Mouse (Mus musculus) kidney, postnatal 14 days (tissue): ENCODE measurements at regions not wholly inside any gene's neighbourhood (a gene's known extent, or its start where the extent isn't known, plus 50 kb on each side); places are given as distances from the start of the nearest gene placed in this dataset.

ENCODE experiments used
- DNase-seq: peaks from one replicate; pipeline ENCODE4 v3.0.0; 2022; ENCODE audit warnings: mixed read lengths

GRCm38 (mm10) chr1:15155046-15155445 is 938.1 kb downstream of the 4930444P10Rik start:
- DNase-seq: no peak

- no peak for DNase-seq
These were observed 939.2 kb downstream of the 4930444P10Rik start for GRCm38 (mm10) chr1:15153952-15154351.

GRCm38 (mm10) chr1:15143922-15144591 is 949.1 kb downstream of the 4930444P10Rik start:
- no peak for DNase-seq

- DNase-seq: no peak
These were observed 974.7 kb downstream of the 4930444P10Rik start for GRCm38 (mm10) chr1:15118462-15118861.

GRCm38 (mm10) chr1:15111420-15111819 is 981.7 kb downstream of the 4930444P10Rik start:
- DNase-seq: no peak

- DNase-seq: no peak
These were observed 1022.8 kb downstream of the 4930444P10Rik start for GRCm38 (mm10) chr1:15070331-15070730.

- DNase-seq: no peak
These were observed 1059.1 kb downstream of the 4930444P10Rik start for GRCm38 (mm10) chr1:15034047-15034446.

- DNase-seq: no peak
These were observed 1074.7 kb downstream of the 4930444P10Rik start for GRCm38 (mm10) chr1:15018460-15018779.

GRCm38 (mm10) chr1:15017689-15018459 is 1075.3 kb downstream of the 4930444P10Rik start:
- DNase-seq: no peak

DNA sequence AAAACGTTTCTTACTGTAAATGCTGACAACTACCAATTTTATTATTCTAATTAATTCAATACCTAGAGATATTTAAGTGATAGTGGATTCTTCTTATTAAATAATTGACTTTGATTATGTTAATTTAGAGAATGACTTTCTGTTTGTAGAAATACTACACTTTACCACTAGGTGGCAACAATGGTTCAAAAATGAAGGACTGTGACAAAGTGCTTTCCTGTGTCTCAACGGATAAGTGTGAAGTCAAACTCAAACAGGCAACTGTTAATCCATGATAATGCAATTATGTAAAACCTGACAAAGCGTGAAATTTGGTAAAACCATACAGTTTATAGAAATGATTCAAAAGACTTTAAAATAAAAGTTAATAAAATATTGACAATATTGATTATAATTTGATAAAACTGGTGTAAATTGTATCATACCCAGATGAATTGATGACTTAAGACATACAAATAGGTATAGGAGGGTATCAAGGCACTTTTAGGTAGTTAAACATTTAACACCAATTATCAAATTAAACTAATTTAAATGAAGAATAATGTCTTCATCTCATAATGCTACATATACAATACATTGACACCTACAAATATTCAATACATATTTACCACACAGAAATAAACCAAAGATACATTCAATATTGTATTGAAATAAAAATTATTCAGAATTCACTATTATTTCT is 1085.3 kb downstream of the 4930444P10Rik start:
- DNase-seq: peak; percentile 2

DNA sequence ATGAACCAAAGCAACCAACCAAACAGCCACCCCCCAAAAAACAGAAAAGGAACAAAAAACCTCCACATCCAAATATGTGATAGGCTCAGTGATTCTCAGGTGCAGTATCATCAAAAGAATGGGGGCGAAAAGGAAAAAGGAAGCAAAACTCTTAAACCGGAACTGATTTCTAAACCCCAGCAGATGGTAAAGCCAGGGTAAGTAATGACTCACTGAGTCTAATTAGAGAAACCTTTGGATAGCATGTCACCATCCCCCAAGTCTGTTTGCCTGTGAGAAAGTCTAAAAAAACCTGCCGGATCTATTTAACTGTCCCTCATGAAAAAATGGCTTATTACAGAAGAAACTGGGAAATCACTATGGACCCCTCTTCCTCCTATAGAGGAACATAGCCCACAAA is 1097.8 kb downstream of the 4930444P10Rik start:
- DNase-seq: no peak

- DNase-seq: peak; percentile 4
These were observed 1112.9 kb downstream of the 4930444P10Rik start for GRCm38 (mm10) chr1:14980093-14980711.
